Mouse (Mus musculus) forebrain, embryonic 14.5 days (tissue): ENCODE results near the gene Rabac1. TPM values are rescaled to one million over a fixed set of nuclear protein-coding genes. Genes with fewer than 3 reads are reported as not detected.

ENCODE experiments used
- ATAC-seq: fragments of 200-750 bp; cut with Nextera tagmentation; 2 replicates; pipeline ENCODE4 v1.8.0; 2017; ENCODE audit warnings: mild to moderate bottlenecking, moderate library complexity
- DNase-seq: peaks from one replicate; pipeline ENCODE4 v3.0.0-alpha.2; 2015; ENCODE audit warnings: low spot score
- H3K27ac ChIP-seq: fragments of 300-500 bp; sonication (generic); 2 replicates; pipeline ENCODE4 v1.5.1; 2014; ENCODE audit warnings: low read depth, mild to moderate bottlenecking, control low read depth, low read length, moderate library complexity
- H3K27me3 ChIP-seq: fragments of 300-500 bp; sonication (generic); replicated peaks from 2 replicates; pipeline ENCODE4 v1.6.1; 2014; ENCODE audit warnings: low read length, control low read depth, mixed read lengths; ENCODE audit not compliant: control insufficient read depth, insufficient read depth
- H3K36me3 ChIP-seq: fragments of 300-500 bp; sonication (generic); 2 replicates; pipeline ENCODE4 v1.6.1; 2014; ENCODE audit warnings: low read length, control low read depth; ENCODE audit not compliant: control insufficient read depth, insufficient read depth
- H3K4me1 ChIP-seq: fragments of 300-500 bp; sonication (generic); 2 replicates; pipeline ENCODE4 v1.6.1; 2014; ENCODE audit warnings: antibody characterized with exemption, low read length, control low read depth; ENCODE audit not compliant: control insufficient read depth, insufficient read depth
- H3K4me2 ChIP-seq: fragments of 300-500 bp; sonication (generic); 2 replicates; pipeline ENCODE4 v1.6.1; 2014; ENCODE audit warnings: mild to moderate bottlenecking, control low read depth, low read length
- H3K4me3 ChIP-seq: fragments of 300-500 bp; sonication (generic); 2 replicates; pipeline ENCODE4 v1.5.1; 2014; ENCODE audit warnings: low read depth, low read length, control low read depth
- H3K9ac ChIP-seq: fragments of 300-500 bp; sonication (generic); 2 replicates; pipeline ENCODE4 v1.6.1; 2014; ENCODE audit warnings: mild to moderate bottlenecking, low read length, control low read depth, moderate library complexity
- H3K9me3 ChIP-seq: fragments of 300-500 bp; sonication (generic); replicated peaks from 2 replicates; pipeline ENCODE4 v1.6.1; 2016; ENCODE audit warnings: low read length, control low read depth, mixed read lengths; ENCODE audit not compliant: control insufficient read depth
- WGBS: fragments of 180-500 bp; shearing (Covaris S2); extraction: QIAGEN DNeasy Blood & Tissue Kit; methylation state at CpG from one replicate; pipeline ENCODE4 v1.1.7; 2014; 5-methylcytosine and 5-hydroxymethylcytosine counted together
- polyA plus RNA-seq: library from polyadenylated mRNA; unstranded; fragments of >200 nt; fragmentation: Nextera tagmentation; extraction: Ambion mirVana; gene quantifications from 2 replicates; pipeline ENCODE4 v1.2.1, GENCODE M21; 2014

Rabac1 gene
- polyA plus RNA-seq, 1 experiment from 2014 or later: 248 TPM

- ATAC-seq: 0 out of 2 replicates have a peak, but pooled peaks have one; percentile 37
These were observed 18.1 kb downstream of the Rabac1 start for GRCm38 (mm10) chr7:24954450-24954849.

GRCm38 (mm10) chr7:24953966-24954365 lies 18.6 kb downstream of the Rabac1 start:
- H3K27me3 ChIP-seq: peaks cover 72% of the 10 kb centered on the region
- peak overlapping the region; percentile 30 for H3K4me3 ChIP-seq
- H3K9me3 ChIP-seq: no peaks in the 10 kb centered on the region
- DNase-seq: no peak
- H3K4me1 ChIP-seq: no peaks in the 10 kb centered on the region
- H3K27ac ChIP-seq: no peak overlapping the region
- H3K9ac ChIP-seq: peak overlapping the region; percentile 57
- H3K4me2 ChIP-seq: peak overlapping the region; percentile 62
- ATAC-seq: no peak
- no peaks in the 10 kb centered on the region for H3K36me3 ChIP-seq
- 1% methylated on average over 16 of the region's 24 CpGs for WGBS

More at GRCm38 (mm10) chr7:24954450-24954849, 18.1 kb downstream of the Rabac1 start:
- no peak for DNase-seq
- Histone ChIP-seq H3K4me2 (peak overlapping the region; percentile 62), H3K4me1 (no peaks in the 10 kb centered on the region), H3K9ac (peak overlapping the region; percentile 57), H3K27me3 (peaks cover 68% of the 10 kb centered on the region), H3K4me3 (peak overlapping the region; percentile 30), H3K36me3 (no peaks in the 10 kb centered on the region), H3K27ac (no peak overlapping the region), H3K9me3 (no peaks in the 10 kb centered on the region)
- WGBS: 2% methylated on average over 27 of the region's 30 CpGs

DNA sequence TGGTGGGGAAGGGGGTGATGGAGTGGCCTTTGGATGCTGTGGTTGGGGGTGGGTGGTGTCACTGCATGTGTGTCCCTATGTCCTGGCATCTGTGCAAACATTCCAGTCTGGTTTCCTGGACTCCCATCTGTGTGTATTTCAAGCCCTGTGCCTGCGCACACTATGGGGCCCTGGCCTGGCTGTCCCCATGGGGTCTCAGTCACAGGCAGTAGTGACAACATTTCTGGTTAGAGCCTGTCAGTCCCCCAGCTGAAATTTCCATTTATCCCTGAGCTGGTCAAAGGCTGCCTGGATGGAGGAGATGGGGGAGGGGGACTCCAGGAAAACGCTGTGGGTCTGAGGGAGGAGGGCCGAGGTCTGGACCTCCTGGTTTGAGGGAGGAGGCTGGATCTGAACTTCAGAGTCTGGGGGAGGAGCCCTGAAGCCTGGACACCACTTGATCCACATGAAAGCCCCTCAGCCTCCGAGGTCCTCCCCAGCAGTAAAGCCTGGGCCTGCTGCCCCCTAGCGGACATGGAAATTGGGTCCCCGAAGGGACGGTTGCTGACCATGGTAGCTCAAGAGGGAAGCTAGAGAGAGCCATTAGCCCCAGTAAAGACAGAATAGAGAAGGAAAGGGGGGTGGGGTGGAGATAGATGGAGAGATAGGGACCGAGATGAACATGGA lies 22.5 kb downstream of the Rabac1 start:
- peak; percentile 75 for DNase-seq
- Histone ChIP-seq H3K36me3 (no peaks in the 10 kb centered on the region), H3K4me2 (no peak overlapping the region), H3K9me3 (no peaks in the 10 kb centered on the region), H3K4me3 (no peak overlapping the region), H3K4me1 (no peaks in the 10 kb centered on the region), H3K27ac (no peak overlapping the region), H3K27me3 (peaks cover 89% of the 10 kb centered on the region), H3K9ac (no peak overlapping the region)
- 1% methylated on average over 8 of the region's 8 CpGs for WGBS
- ATAC-seq: peak; percentile 47

- H3K4me2 ChIP-seq: 0 out of 2 replicates have a peak overlapping the region, but pooled peaks have one; percentile 24
- DNase-seq (peak; percentile 22), ATAC-seq (no peak)
- H3K36me3 ChIP-seq: no peaks in the 10 kb centered on the region
- H3K27me3 ChIP-seq: peaks cover 92% of the 10 kb centered on the region
- no peak overlapping the region for H3K4me3 ChIP-seq
- no peaks in the 10 kb centered on the region for H3K9me3 ChIP-seq
- WGBS: 2% methylated on average over 29 of the region's 29 CpGs
- H3K9ac ChIP-seq: peak overlapping the region; percentile 25; the same call in 1 of the 2 replicates
- H3K27ac ChIP-seq: no peak overlapping the region
- peaks cover 3% of the 10 kb centered on the region; the same call in 1 of the 2 replicates for H3K4me1 ChIP-seq
These were observed 23.8 kb downstream of the Rabac1 start for GRCm38 (mm10) chr7:24948774-24949173.

- peaks cover 93% of the 10 kb centered on the region for H3K27me3 ChIP-seq
- no peaks in the 10 kb centered on the region for H3K36me3 ChIP-seq
- H3K4me1 ChIP-seq: peaks cover 3% of the 10 kb centered on the region; the same call in 1 of the 2 replicates
- 2% methylated on average over 7 of the region's 7 CpGs for WGBS
- H3K9me3 ChIP-seq: no peaks in the 10 kb centered on the region
- no peak for DNase-seq
- H3K9ac ChIP-seq: no peak overlapping the region
- no peak overlapping the region for H3K4me3 ChIP-seq
- H3K27ac ChIP-seq: no peak overlapping the region
- H3K4me2 ChIP-seq: no peak overlapping the region
- no peak for ATAC-seq
These were observed 25.1 kb downstream of the Rabac1 start for GRCm38 (mm10) chr7:24947316-24948048.

DNA sequence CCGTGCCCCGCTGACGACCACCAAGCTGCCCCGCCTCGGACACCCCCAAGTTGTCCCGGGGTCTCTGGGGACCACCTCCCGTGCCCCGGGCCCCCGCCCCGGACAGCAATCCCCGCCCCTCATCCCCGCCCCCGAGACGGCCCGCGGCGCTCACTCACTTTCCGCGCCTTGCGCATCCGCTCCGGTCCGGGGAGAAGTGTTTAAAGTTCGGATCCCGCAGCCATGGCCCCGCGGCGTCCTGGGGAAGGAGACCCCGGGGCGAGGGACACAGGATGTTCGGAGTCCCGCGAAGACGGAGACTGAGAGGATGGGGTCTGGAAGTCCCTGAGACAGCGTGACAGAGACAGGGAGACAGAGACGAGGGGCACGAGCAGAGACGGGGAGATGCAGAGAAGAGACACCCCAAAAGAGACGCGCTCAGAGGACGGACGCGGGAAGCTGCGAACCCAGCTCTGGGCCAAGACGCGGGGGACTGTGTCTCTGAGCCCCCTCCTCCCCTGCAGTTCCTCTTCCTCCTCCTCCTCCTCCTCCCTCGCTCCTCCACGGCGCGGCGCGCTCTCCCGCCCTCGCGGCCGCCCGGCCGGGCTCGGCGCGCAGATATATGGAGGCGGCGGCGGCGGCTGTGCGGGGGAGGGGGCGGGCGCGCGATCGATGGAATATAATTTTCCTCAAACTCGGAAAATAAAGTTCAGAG lies 28.1 kb downstream of the Rabac1 start, which contains the start of gene Gm4881:
TSS of gene Gm4881 (minus strand) at position 238 of the 694 bp plus-strand sequence.
- ATAC-seq: no peak
- H3K36me3 ChIP-seq: no peaks in the 10 kb centered on the region
- H3K4me2 ChIP-seq: peak within 1 kb of the TSS; percentile 54
- no peaks in the 10 kb centered on the region for H3K9me3 ChIP-seq
- peak within 1 kb of the TSS; percentile 30 for H3K4me3 ChIP-seq
- H3K9ac ChIP-seq: peak within 1 kb of the TSS; percentile 46; the same call in 1 of the 2 replicates
- peaks cover 92% of the 10 kb centered on the region for H3K27me3 ChIP-seq
- no peak within 1 kb of the TSS for H3K27ac ChIP-seq
- no peak for DNase-seq
- peaks cover 3% of the 10 kb centered on the region; the same call in 1 of the 2 replicates for H3K4me1 ChIP-seq
- under 1% methylated on average over 60 of the region's 72 CpGs for WGBS

DNA sequence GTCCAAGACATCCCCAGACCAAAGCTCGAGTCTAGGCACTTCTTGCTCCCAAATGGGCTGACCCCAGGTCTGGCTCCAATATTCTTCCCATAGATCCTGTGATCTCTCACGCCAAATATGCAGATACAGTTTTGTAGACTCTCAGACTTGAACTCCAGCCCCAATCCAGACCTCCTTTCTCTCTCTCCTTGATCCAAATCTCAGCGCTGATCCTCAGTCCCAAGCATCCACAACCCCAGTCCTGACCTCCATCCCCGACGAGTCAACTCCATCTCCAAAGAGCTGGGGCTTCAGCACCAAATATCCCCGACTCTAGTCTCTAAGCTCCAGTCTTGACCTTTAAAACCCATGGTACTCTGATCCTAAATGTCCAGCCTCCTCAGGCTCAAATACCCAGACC lies 28.9 kb downstream of the Rabac1 start:
- Histone ChIP-seq H3K9me3 (no peaks in the 10 kb centered on the region), H3K27ac (no peak overlapping the region), H3K9ac (no peak overlapping the region), H3K4me3 (no peak overlapping the region), H3K27me3 (peaks cover 87% of the 10 kb centered on the region), H3K4me1 (peaks cover 3% of the 10 kb centered on the region; the same call in 1 of the 2 replicates), H3K4me2 (no peak overlapping the region), H3K36me3 (no peaks in the 10 kb centered on the region)
- no peak for DNase-seq
- 2% methylated on average over 6 of the region's 6 CpGs for WGBS
- no peak for ATAC-seq

- Histone ChIP-seq H3K9me3 (no peaks in the 10 kb centered on the region), H3K4me3 (no peak overlapping the region), H3K27me3 (peaks cover 68% of the 10 kb centered on the region), H3K4me2 (no peak overlapping the region), H3K36me3 (peaks cover 9% of the 10 kb centered on the region), H3K9ac (no peak overlapping the region), H3K27ac (no peak overlapping the region), H3K4me1 (peaks cover 8% of the 10 kb centered on the region; the same call in 1 of the 2 replicates)
- 2% methylated on average over 15 of the region's 15 CpGs for whole genome bisulfite sequencing
- ATAC-seq (no peak), DNase-seq (no peak)
These were observed 40.9 kb downstream of the Rabac1 start for GRCm38 (mm10) chr7:24931651-24932050.
